Mouse (Mus musculus): ENCODE results near the gene Slc10a1. TPM values are rescaled to one million over a fixed set of nuclear protein-coding genes. Genes with fewer than 3 reads are reported as not detected.

Gene Slc10a1
- polyA plus RNA-seq, 1 experiment from 2014 or later = 0.87 TPM

DNA sequence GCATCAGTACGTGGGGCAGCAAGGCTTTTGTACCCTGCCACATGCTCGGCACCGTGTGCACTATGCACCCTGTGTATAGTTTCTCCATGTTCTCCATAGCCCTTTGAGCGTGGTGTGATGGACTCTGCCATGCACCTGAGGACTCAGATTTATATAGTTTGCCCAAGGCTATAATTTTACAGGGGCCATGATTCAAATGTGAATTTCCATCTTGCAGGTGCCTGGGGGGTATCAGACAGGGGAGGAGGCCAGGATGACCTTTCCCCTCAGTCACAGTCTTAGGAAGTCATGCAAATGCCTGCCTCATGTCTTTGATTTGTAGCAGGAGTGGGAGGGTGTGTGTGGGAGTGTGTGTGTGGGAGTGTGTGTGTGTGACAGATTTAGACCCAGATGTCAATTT is 29.1 kb upstream of the Slc10a1 start:
- no peaks in the 10 kb centered on the region; the same call in 1 of the 2 replicates for H3K9me3 ChIP-seq (replicated peaks; ENCODE audit: control insufficient read depth, low read length)
- no peaks in the 10 kb centered on the region for H3K4me1 ChIP-seq (ENCODE audit: control insufficient read depth, insufficient read depth, low read length)
- H3K9ac ChIP-seq (ENCODE audit: low read depth, low read length) = no peak overlapping the region
- H3K4me2 ChIP-seq = no peak overlapping the region
- ATAC-seq (replicated peaks; ENCODE audit: insufficient number of reproducible peaks, low FRiP score, low TSS enrichment) = no peak
- H3K36me3 ChIP-seq (ENCODE audit: control insufficient read depth, insufficient read depth, low read length) = no peaks in the 10 kb centered on the region
- H3K27me3 ChIP-seq (ENCODE audit: control insufficient read depth, insufficient read depth, low read length) = peaks cover 24% of the 10 kb centered on the region
- H3K4me3 ChIP-seq (ENCODE audit: low read depth, low read length) = no peak overlapping the region
- WGBS (ENCODE audit: insufficient replicate concordance) = 78% methylated on average over 4 of the region's 4 CpGs
- no peak overlapping the region for H3K27ac ChIP-seq (ENCODE audit: low read depth, low read length)

- Histone ChIP-seq H3K36me3 (ENCODE audit: control insufficient read depth, insufficient read depth, low read length) (no peaks in the 10 kb centered on the region), H3K9ac (ENCODE audit: low read depth, low read length) (no peak overlapping the region), H3K4me3 (ENCODE audit: low read depth, low read length) (no peak overlapping the region), H3K4me2 (no peak overlapping the region), H3K9me3 (replicated peaks; ENCODE audit: control insufficient read depth, low read length) (no peaks in the 10 kb centered on the region; the same call in 1 of the 2 replicates), H3K4me1 (ENCODE audit: control insufficient read depth, insufficient read depth, low read length) (no peaks in the 10 kb centered on the region), H3K27ac (ENCODE audit: low read depth, low read length) (no peak overlapping the region), H3K27me3 (ENCODE audit: control insufficient read depth, insufficient read depth, low read length) (peaks cover 24% of the 10 kb centered on the region)
- WGBS (ENCODE audit: insufficient replicate concordance) = 83% methylated on average over 4 of the region's 4 CpGs
- no peak for ATAC-seq (replicated peaks; ENCODE audit: insufficient number of reproducible peaks, low FRiP score, low TSS enrichment)
Measured at GRCm38 (mm10) chr12:80995326-80995725, 26.8 kb upstream of the Slc10a1 start.

GRCm38 (mm10) chr12:80993773-80994172 is 25.3 kb upstream of the Slc10a1 start:
- Histone ChIP-seq H3K4me1 (ENCODE audit: control insufficient read depth, insufficient read depth, low read length) (no peaks in the 10 kb centered on the region), H3K9me3 (replicated peaks; ENCODE audit: control insufficient read depth, low read length) (no peaks in the 10 kb centered on the region; the same call in 1 of the 2 replicates), H3K36me3 (ENCODE audit: control insufficient read depth, insufficient read depth, low read length) (no peaks in the 10 kb centered on the region), H3K27ac (ENCODE audit: low read depth, low read length) (no peak overlapping the region), H3K4me2 (no peak overlapping the region), H3K4me3 (ENCODE audit: low read depth, low read length) (no peak overlapping the region), H3K9ac (ENCODE audit: low read depth, low read length) (no peak overlapping the region), H3K27me3 (ENCODE audit: control insufficient read depth, insufficient read depth, low read length) (peaks cover 11% of the 10 kb centered on the region)
- ATAC-seq (replicated peaks; ENCODE audit: insufficient number of reproducible peaks, low FRiP score, low TSS enrichment) = no peak
- 83% methylated on average over 1 of the region's 1 CpGs for whole genome bisulfite sequencing (ENCODE audit: insufficient replicate concordance)

- H3K4me3 ChIP-seq (ENCODE audit: low read depth, low read length) = no peak overlapping the region
- 71% methylated on average over 8 of the region's 8 CpGs for WGBS (ENCODE audit: insufficient replicate concordance)
- ATAC-seq (replicated peaks; ENCODE audit: insufficient number of reproducible peaks, low FRiP score, low TSS enrichment) = no peak
- H3K27ac ChIP-seq (ENCODE audit: low read depth, low read length) = no peak overlapping the region
- H3K4me1 ChIP-seq (ENCODE audit: control insufficient read depth, insufficient read depth, low read length) = no peaks in the 10 kb centered on the region
- no peaks in the 10 kb centered on the region for H3K36me3 ChIP-seq (ENCODE audit: control insufficient read depth, insufficient read depth, low read length)
- H3K9ac ChIP-seq (ENCODE audit: low read depth, low read length) = no peak overlapping the region
- H3K27me3 ChIP-seq (ENCODE audit: control insufficient read depth, insufficient read depth, low read length) = peaks cover 6% of the 10 kb centered on the region
- H3K4me2 ChIP-seq = no peak overlapping the region
- H3K9me3 ChIP-seq (replicated peaks; ENCODE audit: control insufficient read depth, low read length) = no peaks in the 10 kb centered on the region; the same call in 1 of the 2 replicates
Measured at GRCm38 (mm10) chr12:80992540-80993122, 24.1 kb upstream of the Slc10a1 start.

GRCm38 (mm10) chr12:80991806-80992205 is 23.3 kb upstream of the Slc10a1 start:
- Histone ChIP-seq H3K4me1 (ENCODE audit: control insufficient read depth, insufficient read depth, low read length) (no peaks in the 10 kb centered on the region), H3K36me3 (ENCODE audit: control insufficient read depth, insufficient read depth, low read length) (no peaks in the 10 kb centered on the region), H3K4me2 (no peak overlapping the region), H3K9me3 (replicated peaks; ENCODE audit: control insufficient read depth, low read length) (no peaks in the 10 kb centered on the region; the same call in 1 of the 2 replicates), H3K4me3 (ENCODE audit: low read depth, low read length) (no peak overlapping the region), H3K27me3 (ENCODE audit: control insufficient read depth, insufficient read depth, low read length) (no peaks in the 10 kb centered on the region; the same call in 1 of the 2 replicates), H3K27ac (ENCODE audit: low read depth, low read length) (no peak overlapping the region), H3K9ac (ENCODE audit: low read depth, low read length) (no peak overlapping the region)
- ATAC-seq (replicated peaks; ENCODE audit: insufficient number of reproducible peaks, low FRiP score, low TSS enrichment) = no peak
- 72% methylated on average over 10 of the region's 10 CpGs for WGBS (ENCODE audit: insufficient replicate concordance)

- no peaks in the 10 kb centered on the region for H3K27me3 ChIP-seq (ENCODE audit: control insufficient read depth, insufficient read depth, low read length)
- H3K9me3 ChIP-seq (replicated peaks; ENCODE audit: control insufficient read depth, low read length) = no peaks in the 10 kb centered on the region; the same call in 1 of the 2 replicates
- H3K4me2 ChIP-seq = no peak overlapping the region
- no peak overlapping the region for H3K27ac ChIP-seq (ENCODE audit: low read depth, low read length)
- H3K9ac ChIP-seq (ENCODE audit: low read depth, low read length) = no peak overlapping the region
- H3K36me3 ChIP-seq (ENCODE audit: control insufficient read depth, insufficient read depth, low read length) = no peaks in the 10 kb centered on the region
- WGBS (ENCODE audit: insufficient replicate concordance) = 79% methylated on average over 13 of the region's 13 CpGs
- no peaks in the 10 kb centered on the region for H3K4me1 ChIP-seq (ENCODE audit: control insufficient read depth, insufficient read depth, low read length)
- no peak for ATAC-seq (replicated peaks; ENCODE audit: insufficient number of reproducible peaks, low FRiP score, low TSS enrichment)
- H3K4me3 ChIP-seq (ENCODE audit: low read depth, low read length) = no peak overlapping the region
Measured at GRCm38 (mm10) chr12:80990901-80991445, 22.5 kb upstream of the Slc10a1 start.

GRCm38 (mm10) chr12:80988286-80988685 is 19.8 kb upstream of the Slc10a1 start:
- H3K4me2 ChIP-seq = no peak overlapping the region
- H3K9ac ChIP-seq (ENCODE audit: low read depth, low read length) = no peak overlapping the region
- no peaks in the 10 kb centered on the region for H3K27me3 ChIP-seq (ENCODE audit: control insufficient read depth, insufficient read depth, low read length)
- 84% methylated on average over 3 of the region's 3 CpGs for WGBS (ENCODE audit: insufficient replicate concordance)
- no peak overlapping the region for H3K4me3 ChIP-seq (ENCODE audit: low read depth, low read length)
- ATAC-seq (replicated peaks; ENCODE audit: insufficient number of reproducible peaks, low FRiP score, low TSS enrichment) = no peak
- no peaks in the 10 kb centered on the region for H3K4me1 ChIP-seq (ENCODE audit: control insufficient read depth, insufficient read depth, low read length)
- no peaks in the 10 kb centered on the region for H3K36me3 ChIP-seq (ENCODE audit: control insufficient read depth, insufficient read depth, low read length)
- no peak overlapping the region for H3K27ac ChIP-seq (ENCODE audit: low read depth, low read length)
- H3K9me3 ChIP-seq (replicated peaks; ENCODE audit: control insufficient read depth, low read length) = no peaks in the 10 kb centered on the region

- no peaks in the 10 kb centered on the region for H3K27me3 ChIP-seq (ENCODE audit: control insufficient read depth, insufficient read depth, low read length)
- no peak overlapping the region for H3K27ac ChIP-seq (ENCODE audit: low read depth, low read length)
- 80% methylated on average over 4 of the region's 4 CpGs for WGBS (ENCODE audit: insufficient replicate concordance)
- H3K9ac ChIP-seq (ENCODE audit: low read depth, low read length) = no peak overlapping the region
- H3K4me3 ChIP-seq (ENCODE audit: low read depth, low read length) = no peak overlapping the region
- ATAC-seq (replicated peaks; ENCODE audit: insufficient number of reproducible peaks, low FRiP score, low TSS enrichment) = no peak
- no peaks in the 10 kb centered on the region for H3K4me1 ChIP-seq (ENCODE audit: control insufficient read depth, insufficient read depth, low read length)
- no peaks in the 10 kb centered on the region for H3K9me3 ChIP-seq (replicated peaks; ENCODE audit: control insufficient read depth, low read length)
- H3K36me3 ChIP-seq (ENCODE audit: control insufficient read depth, insufficient read depth, low read length) = no peaks in the 10 kb centered on the region
- no peak overlapping the region for H3K4me2 ChIP-seq
Measured at GRCm38 (mm10) chr12:80986628-80987027, 18.1 kb upstream of the Slc10a1 start.

- no peak overlapping the region for H3K27ac ChIP-seq (ENCODE audit: low read depth, low read length)
- H3K9ac ChIP-seq (ENCODE audit: low read depth, low read length) = no peak overlapping the region
- H3K36me3 ChIP-seq (ENCODE audit: control insufficient read depth, insufficient read depth, low read length) = no peaks in the 10 kb centered on the region
- H3K27me3 ChIP-seq (ENCODE audit: control insufficient read depth, insufficient read depth, low read length) = no peaks in the 10 kb centered on the region
- H3K4me2 ChIP-seq = no peak overlapping the region
- H3K4me3 ChIP-seq (ENCODE audit: low read depth, low read length) = no peak overlapping the region
- 70% methylated on average over 9 of the region's 9 CpGs for WGBS (ENCODE audit: insufficient replicate concordance)
- H3K9me3 ChIP-seq (replicated peaks; ENCODE audit: control insufficient read depth, low read length) = no peaks in the 10 kb centered on the region
- ATAC-seq (replicated peaks; ENCODE audit: insufficient number of reproducible peaks, low FRiP score, low TSS enrichment) = no peak
- H3K4me1 ChIP-seq (ENCODE audit: control insufficient read depth, insufficient read depth, low read length) = no peaks in the 10 kb centered on the region
Measured at GRCm38 (mm10) chr12:80983695-80984094, 15.2 kb upstream of the Slc10a1 start.

Measured in heart, embryonic 11.5 days (tissue).